Mouse (Mus musculus) megakaryocyte, embryonic 14.5 days (primary cell): ENCODE results near the gene Csrnp1. TPM values are rescaled to one million over a fixed set of nuclear protein-coding genes. Genes with fewer than 3 reads are reported as not detected.

ENCODE experiments used
- H3K27me3 ChIP-seq: replicated peaks from 2 replicates; pipeline ENCODE3; 2012; ENCODE audit warnings: inconsistent platforms
- H3K36me3 ChIP-seq: replicated peaks from 2 replicates; pipeline ENCODE3; 2012; ENCODE audit warnings: low read length, inconsistent platforms, mixed read lengths
- H3K4me1 ChIP-seq: 2 replicates; pipeline ENCODE4 v1.6.1; 2012; ENCODE audit warnings: inconsistent platforms
- H3K4me3 ChIP-seq: replicated peaks from 2 replicates; pipeline ENCODE3; 2012; ENCODE audit warnings: moderate library complexity, mild to moderate bottlenecking, inconsistent platforms
- H3K9me3 ChIP-seq: 2 replicates; pipeline ENCODE4 v1.6.1; 2012; ENCODE audit warnings: inconsistent platforms
- FLI1 ChIP-seq: IDR thresholded peaks from 2 replicates; pipeline ENCODE4 v1.6.1; 2012; ENCODE audit warnings: low read length, inconsistent platforms, mixed read lengths
- GATA1 ChIP-seq: IDR thresholded peaks from 3 replicates; pipeline ENCODE4 v1.6.1; 2012; ENCODE audit warnings: mixed read lengths, low read length, inconsistent platforms, borderline replicate concordance
- polyA plus RNA-seq: library from polyadenylated mRNA; stranded (reverse); fragments of >175 nt; gene quantifications from 2 replicates; pipeline ENCODE4 v1.2.3, GENCODE M21; 2012; ENCODE audit warnings: low replicate concordance; ENCODE audit not compliant: insufficient read depth

Gene Csrnp1
- polyA plus RNA-seq, 1 experiment, result 25.7 TPM

DNA sequence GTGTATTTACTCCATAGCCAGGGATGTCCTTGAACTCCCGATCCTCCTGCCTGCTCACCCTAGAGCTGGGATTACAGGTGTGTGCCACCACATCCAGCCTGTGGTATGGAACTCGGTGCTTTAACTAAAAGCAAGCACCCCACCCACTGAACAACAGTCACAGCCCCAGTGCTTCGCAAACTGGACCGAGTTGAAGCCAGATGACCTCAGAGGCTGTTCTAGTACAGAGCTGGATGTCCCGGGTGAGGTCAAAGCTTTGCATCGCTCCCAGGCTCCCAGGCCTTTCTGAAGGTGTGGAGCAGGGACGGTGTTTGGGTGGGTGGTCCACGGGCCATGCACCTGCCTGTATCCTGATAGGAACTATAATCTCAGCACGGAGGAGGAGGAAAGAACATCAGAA, 33.1 kb downstream of the Csrnp1 start:
- peaks cover 59% of the 10 kb centered on the region for H3K4me1 ChIP-seq
- H3K27me3 ChIP-seq, result peaks cover 22% of the 10 kb centered on the region
- TF ChIP-seq GATA1 (no peak), FLI1 (no peak)
- peaks cover 3% of the 10 kb centered on the region for H3K36me3 ChIP-seq
- no peak overlapping the region for H3K4me3 ChIP-seq
- H3K9me3 ChIP-seq, result no peaks in the 10 kb centered on the region

DNA sequence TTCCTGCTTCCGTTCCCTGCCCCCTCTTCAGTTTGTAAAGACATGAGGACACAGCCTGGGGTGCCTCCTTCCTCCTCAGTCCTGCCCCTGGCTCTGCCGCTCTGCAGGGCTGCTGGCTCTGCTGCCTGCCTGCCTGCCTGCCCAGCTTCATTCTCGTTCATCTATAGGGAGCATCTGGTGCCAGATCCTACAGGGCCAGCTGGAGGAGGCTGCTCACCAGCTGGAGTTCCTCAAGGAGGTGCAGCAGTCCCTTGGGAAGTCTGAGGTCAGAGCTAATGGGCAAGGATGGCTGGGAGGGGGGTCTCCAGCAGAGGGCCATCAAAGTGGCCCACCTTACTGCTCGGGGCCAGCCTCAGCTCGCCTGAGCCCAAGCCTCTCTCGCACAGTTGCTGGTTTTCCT, 34.0 kb downstream of the Csrnp1 start:
- peaks cover 59% of the 10 kb centered on the region for H3K4me1 ChIP-seq
- H3K36me3 ChIP-seq, result peaks cover 3% of the 10 kb centered on the region
- no peak for TF ChIP-seq GATA1
- TF ChIP-seq FLI1, result no peak
- no peaks in the 10 kb centered on the region for H3K9me3 ChIP-seq
- H3K27me3 ChIP-seq, result peaks cover 22% of the 10 kb centered on the region
- no peak overlapping the region for H3K4me3 ChIP-seq

DNA sequence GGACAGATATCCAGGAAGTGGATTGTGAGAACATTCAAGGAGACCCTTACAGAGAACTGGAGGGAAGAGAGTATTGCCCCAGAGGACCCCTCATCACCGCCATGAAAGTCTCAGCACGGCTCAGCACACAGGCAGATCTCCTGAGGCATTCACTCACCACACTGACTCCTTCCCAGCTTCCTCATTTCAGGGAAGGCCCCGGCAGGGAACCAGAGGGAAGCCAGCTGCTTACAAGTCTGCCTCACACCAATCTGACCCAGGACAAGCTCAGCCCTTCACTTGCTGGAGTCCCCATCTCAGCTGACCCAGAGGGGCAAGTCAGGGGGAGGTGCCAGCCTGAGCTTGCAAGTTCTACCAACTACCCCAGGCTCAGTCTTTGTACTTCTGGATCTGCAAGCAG, 35.7 kb downstream of the Csrnp1 start:
- H3K27me3 ChIP-seq, result peaks cover 19% of the 10 kb centered on the region
- no peak overlapping the region for H3K4me3 ChIP-seq
- peaks cover 56% of the 10 kb centered on the region for H3K4me1 ChIP-seq
- H3K36me3 ChIP-seq, result no peaks in the 10 kb centered on the region
- TF ChIP-seq FLI1 (no peak), GATA1 (no peak)
- no peaks in the 10 kb centered on the region for H3K9me3 ChIP-seq

DNA sequence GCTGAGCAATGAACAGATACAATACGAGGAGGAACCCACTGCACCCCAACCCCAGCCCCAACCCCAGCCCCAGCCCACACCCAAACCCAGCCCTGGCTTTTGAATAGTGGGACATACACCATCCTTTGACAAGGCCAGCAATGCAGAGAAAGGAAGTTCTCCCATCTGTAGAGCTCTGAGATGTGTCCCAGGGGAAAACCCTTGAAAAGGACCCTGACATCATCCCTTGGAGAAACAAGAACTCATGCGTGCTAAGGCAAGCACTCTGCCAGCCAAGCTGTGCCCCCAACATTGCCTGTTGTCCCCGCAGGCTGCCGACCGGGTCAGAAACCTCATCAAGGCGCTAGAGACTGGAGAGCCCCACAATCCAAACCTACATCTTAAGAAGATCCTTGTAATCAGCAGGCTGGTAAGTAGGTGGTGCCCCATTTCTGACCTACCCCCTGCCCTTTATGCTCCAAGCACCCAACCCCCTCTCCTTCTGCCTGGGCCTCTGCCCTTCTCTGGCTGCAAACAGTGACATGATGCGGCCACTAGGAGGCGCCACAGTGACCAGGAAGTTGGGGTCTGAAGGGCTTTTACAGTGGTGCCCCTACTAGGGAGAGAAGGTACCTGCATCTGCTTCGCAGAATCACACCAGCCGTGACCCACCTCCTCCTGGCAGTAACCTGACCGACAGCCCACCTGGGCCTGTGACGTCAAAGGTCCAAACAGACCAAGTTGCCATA, 39.1 kb downstream of the Csrnp1 start:
- peaks cover 5% of the 10 kb centered on the region for H3K27me3 ChIP-seq
- no peaks in the 10 kb centered on the region for H3K36me3 ChIP-seq
- no peak overlapping the region for H3K4me3 ChIP-seq
- TF ChIP-seq GATA1, result no peak
- TF ChIP-seq FLI1, result no peak
- no peaks in the 10 kb centered on the region for H3K9me3 ChIP-seq
- peaks cover 83% of the 10 kb centered on the region for H3K4me1 ChIP-seq

DNA sequence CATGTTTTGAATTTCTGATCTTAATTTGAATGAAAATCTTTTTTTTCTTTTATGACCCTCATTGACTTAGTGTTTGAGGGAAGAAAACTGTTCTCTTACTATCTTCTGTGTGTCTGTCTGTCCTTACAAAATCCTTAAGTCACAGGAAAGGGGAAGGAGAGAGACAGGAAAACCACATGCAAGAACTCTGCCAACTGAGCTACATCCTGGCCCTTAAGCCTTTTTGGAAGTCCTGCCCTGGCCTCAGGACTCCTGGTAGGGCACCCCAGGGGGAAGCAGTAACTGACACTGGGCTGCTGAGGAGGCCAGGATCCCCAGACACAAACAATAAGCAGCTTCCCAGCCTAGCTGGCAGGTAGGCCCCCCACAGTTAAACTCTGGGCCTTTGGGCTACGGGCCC, 41.1 kb downstream of the Csrnp1 start:
- Histone ChIP-seq H3K9me3 (no peaks in the 10 kb centered on the region), H3K36me3 (no peaks in the 10 kb centered on the region), H3K4me3 (peak overlapping the region; percentile 71), H3K27me3 (peaks cover 12% of the 10 kb centered on the region), H3K4me1 (peaks cover 79% of the 10 kb centered on the region)
- TF ChIP-seq GATA1, result no peak
- no peak for TF ChIP-seq FLI1

DNA sequence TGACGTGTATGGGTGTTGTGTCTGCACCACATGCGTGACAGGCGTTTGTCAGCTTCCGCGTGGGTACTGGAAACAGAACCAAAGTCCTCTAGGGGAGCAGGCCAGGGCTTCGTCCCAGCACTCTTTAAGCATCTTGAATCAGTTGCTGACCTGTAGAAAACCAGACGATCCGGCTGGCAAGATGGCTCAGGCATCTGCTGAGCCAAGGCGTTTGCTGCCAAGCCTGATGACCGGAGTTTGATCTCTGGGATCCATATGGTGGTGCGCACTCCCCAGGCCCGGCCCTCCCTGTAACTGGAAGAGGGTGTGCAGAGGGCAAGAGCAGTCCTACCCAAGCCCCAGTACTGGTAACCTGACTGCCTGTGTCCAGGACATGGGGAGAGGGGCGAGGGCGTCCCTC, 42.6 kb downstream of the Csrnp1 start:
- peaks cover 89% of the 10 kb centered on the region for H3K4me1 ChIP-seq
- no peak for TF ChIP-seq FLI1
- TF ChIP-seq GATA1, result no peak
- H3K27me3 ChIP-seq, result peaks cover 15% of the 10 kb centered on the region
- H3K36me3 ChIP-seq, result no peaks in the 10 kb centered on the region
- no peak overlapping the region for H3K4me3 ChIP-seq
- no peaks in the 10 kb centered on the region for H3K9me3 ChIP-seq

DNA sequence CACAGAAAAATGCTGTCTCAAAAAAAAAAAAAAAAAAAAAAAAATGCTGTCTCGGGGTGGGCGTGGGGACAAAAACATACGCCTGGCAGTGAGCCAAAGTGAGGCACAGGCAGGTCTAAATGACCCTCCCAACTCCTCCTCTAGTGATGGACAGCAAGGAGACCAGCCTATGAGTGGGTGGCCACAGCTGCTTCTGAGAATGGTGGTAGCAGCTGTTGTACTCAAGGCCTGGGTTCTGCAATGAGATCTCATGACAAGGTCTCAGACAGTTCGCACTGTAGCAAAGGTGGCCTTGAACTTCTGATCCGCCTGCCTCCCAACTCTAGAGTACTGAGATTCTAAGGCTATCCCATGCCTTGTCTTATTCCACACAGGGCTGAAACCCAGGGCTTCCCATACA, 43.1 kb downstream of the Csrnp1 start:
- TF ChIP-seq GATA1 (no peak), FLI1 (no peak)
- no peak overlapping the region for H3K4me3 ChIP-seq

DNA sequence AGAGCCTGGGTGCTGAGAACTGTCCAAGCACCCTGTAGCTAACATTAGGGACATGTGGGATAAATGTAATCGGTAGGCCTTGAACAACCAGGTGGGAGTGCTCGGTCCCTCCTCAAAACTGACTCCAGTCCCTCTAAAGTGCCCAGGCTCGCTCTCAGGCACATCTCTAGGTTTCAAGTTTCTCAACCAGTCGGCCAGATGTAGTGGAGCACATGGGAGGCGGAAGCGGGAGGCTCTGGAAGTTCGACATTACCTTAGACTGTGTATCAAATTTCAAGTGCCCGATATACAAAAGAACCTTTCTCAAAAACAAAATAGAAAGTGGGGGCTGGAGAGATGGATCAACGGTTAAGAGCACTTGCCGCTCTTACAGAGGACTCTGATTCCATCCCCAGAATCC, 44.8 kb downstream of the Csrnp1 start:
- Histone ChIP-seq H3K27me3 (peaks cover 13% of the 10 kb centered on the region), H3K4me3 (no peak overlapping the region), H3K4me1 (peaks cover 83% of the 10 kb centered on the region), H3K36me3 (peaks cover 4% of the 10 kb centered on the region), H3K9me3 (no peaks in the 10 kb centered on the region)
- no peak for TF ChIP-seq FLI1
- TF ChIP-seq GATA1, result no peak

More for the DNA sequence above, 43.1 kb downstream of the Csrnp1 start:
- H3K27me3 ChIP-seq, result peaks cover 13% of the 10 kb centered on the region
- H3K9me3 ChIP-seq, result no peaks in the 10 kb centered on the region
- H3K4me1 ChIP-seq, result peaks cover 89% of the 10 kb centered on the region
- no peaks in the 10 kb centered on the region for H3K36me3 ChIP-seq

DNA sequence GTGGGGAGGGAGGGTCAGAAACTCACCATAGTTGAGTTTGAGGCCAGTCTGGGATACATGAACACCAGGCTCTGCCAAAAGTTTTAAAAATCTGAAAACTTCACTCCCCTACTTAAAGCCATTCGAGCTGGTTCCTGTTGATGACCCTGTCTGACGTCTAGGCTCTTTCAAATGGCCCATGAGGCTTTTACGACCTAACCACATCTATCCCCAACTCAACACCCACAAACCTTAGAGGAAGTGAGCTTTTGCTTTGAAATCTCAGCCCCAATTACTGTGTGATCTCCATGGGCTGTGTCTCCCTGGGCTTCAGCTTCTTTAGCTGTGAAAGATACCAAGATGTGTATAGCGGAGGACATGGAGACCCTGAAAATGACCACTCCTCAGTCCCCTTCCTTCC, 46.0 kb downstream of the Csrnp1 start:
- H3K4me3 ChIP-seq, result no peak overlapping the region
- TF ChIP-seq FLI1 (no peak), GATA1 (no peak)
- peaks cover 13% of the 10 kb centered on the region for H3K36me3 ChIP-seq
- peaks cover 78% of the 10 kb centered on the region for H3K4me1 ChIP-seq
- no peaks in the 10 kb centered on the region for H3K9me3 ChIP-seq
- H3K27me3 ChIP-seq, result peaks cover 13% of the 10 kb centered on the region

DNA sequence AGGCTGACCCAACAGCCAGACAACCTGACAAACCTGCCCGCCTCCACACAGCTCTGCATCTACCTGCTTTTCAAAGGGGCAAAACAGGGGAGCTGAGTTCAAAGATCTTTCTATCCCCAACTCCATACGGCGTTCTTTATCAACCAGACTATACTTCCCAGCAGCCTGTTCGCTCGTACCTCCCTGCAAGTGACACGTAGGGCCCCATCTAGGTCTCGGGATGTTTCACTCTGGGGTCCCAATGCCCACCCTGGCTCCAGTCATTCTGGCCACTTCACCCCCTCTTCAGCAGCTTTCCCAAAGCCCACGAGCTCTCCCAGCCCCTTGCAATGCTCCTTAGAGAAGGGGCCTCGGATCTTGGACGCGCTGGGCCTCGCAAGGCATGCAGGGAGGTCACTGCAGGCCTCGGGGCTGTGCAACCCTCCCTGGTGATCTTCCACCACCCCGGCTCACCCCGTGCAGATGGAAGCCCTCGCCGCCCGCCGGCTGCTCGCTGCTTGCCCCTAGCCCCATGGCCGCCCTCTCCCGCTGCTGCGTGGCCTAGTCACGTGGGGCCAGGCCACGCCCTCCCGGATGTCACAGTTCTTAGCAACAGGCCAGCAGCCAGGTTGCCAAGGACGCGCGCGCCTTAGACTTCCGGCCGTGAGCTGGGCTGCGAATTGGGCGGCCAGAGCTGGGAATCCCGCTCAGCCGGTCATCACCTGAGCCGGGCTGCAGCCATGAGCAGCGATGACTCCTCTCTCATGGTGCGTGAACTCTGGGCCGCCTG, 47.3 kb downstream of the Csrnp1 start, which contains the start of the genes Gorasp1 and Ttc21a:
Gene Gorasp1, minus strand, starts transcription at position 561 of the 769 bp plus-strand sequence.
Gene Ttc21a, plus strand, starts transcription at position 602 of the 769 bp plus-strand sequence.
- Histone ChIP-seq H3K4me3 (peak within 1 kb of the TSS; percentile 98), H3K9me3 (no peaks in the 10 kb centered on the region), H3K36me3 (peaks cover 26% of the 10 kb centered on the region), H3K27me3 (peaks cover 13% of the 10 kb centered on the region), H3K4me1 (peaks cover 73% of the 10 kb centered on the region)
- TF ChIP-seq GATA1, result no peak
- TF ChIP-seq FLI1, result 0 out of 2 replicates have a peak, but pooled peaks have one; percentile 9
